Mouse (Mus musculus) effector memory CD4-positive, alpha-beta T cell, adult 5 months (primary cell): ENCODE data around the gene Plekhh1. TPM values are rescaled to one million over a fixed set of nuclear protein-coding genes. Genes with fewer than 3 reads are reported as not detected.

Source experiments
- polyA plus RNA-seq: library from polyadenylated mRNA; unstranded; fragments of 100-300 nt; shearing (Covaris generic); gene quantifications from one replicate; pipeline ENCODE4 v1.2.1, GENCODE M21; 2017

The Plekhh1 gene
- not detected for polyA plus RNA-seq

GRCm38 (mm10) chr12:79028911-79029861 is at the start of gene Plekhh1:
Plekhh1 (plus strand) TSS chr12:79029163.

GRCm38 (mm10) chr12:79007126-79007753 is 21.7 kb upstream of the Plekhh1 start, which contains the start of gene Tmem229b:
Tmem229b (minus strand) TSS chr12:79007627.

GRCm38 (mm10) chr12:79089182-79089812 is 60.3 kb downstream of the Plekhh1 start, which contains the start of gene Pigh:
Pigh (minus strand) TSS chr12:79089651.

GRCm38 (mm10) chr12:79130299-79131177 is 101.6 kb downstream of the Plekhh1 start, which contains the start of gene Arg2:
Arg2 (plus strand) TSS chr12:79130777.

Other genes starting within 250 kb of the Plekhh1 start
- gene Atp6v1d, start 167.5 kb upstream of the Plekhh1 start, polyA plus RNA-seq = 102 TPM
- 168 TPM for gene Eif2s1, start 167.3 kb upstream of the Plekhh1 start, polyA plus RNA-seq
- gene Plek2, start 122.2 kb upstream of the Plekhh1 start, polyA plus RNA-seq = 0.24 TPM
- 17.4 TPM for gene Tmem229b, start 21.5 kb upstream of the Plekhh1 start, polyA plus RNA-seq
- 4.5 TPM for gene Pigh, start 60.5 kb downstream of the Plekhh1 start, polyA plus RNA-seq
- gene Arg2, start 101.6 kb downstream of the Plekhh1 start, polyA plus RNA-seq = 0.52 TPM
- 107 TPM for gene Vti1b, start 143.5 kb downstream of the Plekhh1 start, polyA plus RNA-seq
- 21.1 TPM for gene Rdh11, start 163.1 kb downstream of the Plekhh1 start, polyA plus RNA-seq
- gene Rdh12, start 179.8 kb downstream of the Plekhh1 start, polyA plus RNA-seq = 6.9 TPM